Mouse (Mus musculus): ENCODE data around the gene Slc22a27. TPM values are rescaled to one million over a fixed set of nuclear protein-coding genes. Genes with fewer than 3 reads are reported as not detected.
"Not testable (repeated sequence)": the region's sequence is repeated elsewhere in the genome, so short reads cannot be mapped to it uniquely, and the experiment has no call there.

The Slc22a27 gene
- polyA plus RNA-seq (2014; fragmentation: Nextera tagmentation; extraction: Ambion mirVana), result not detected in 2 replicates

GRCm38 (mm10) chr19:7965927-7966326, at the start of gene Slc22a27:
Gene Slc22a27, minus strand, starts transcription at chr19:7966027.
- ATAC-seq (ENCODE audit: insufficient read depth); H3K4me1 ChIP-seq (ENCODE audit: insufficient read depth); H3K27ac ChIP-seq (ENCODE audit: low read depth); H3K4me3 ChIP-seq (ENCODE audit: low read depth, low read length); DNase-seq; H3K4me2 ChIP-seq; H3K9ac ChIP-seq; H3K9me3 ChIP-seq (ENCODE audit: low read depth, low read length); H3K36me3 ChIP-seq (ENCODE audit: insufficient read depth); H3K27me3 ChIP-seq (ENCODE audit: insufficient read depth, low read length): not testable (repeated sequence)
- 66% methylated on average over 5 of the region's 5 CpGs for WGBS

- not testable (repeated sequence) for H3K27ac ChIP-seq (ENCODE audit: low read depth); H3K4me2 ChIP-seq; H3K9me3 ChIP-seq (ENCODE audit: low read depth, low read length); H3K9ac ChIP-seq; H3K4me1 ChIP-seq (ENCODE audit: insufficient read depth); H3K36me3 ChIP-seq (ENCODE audit: insufficient read depth); DNase-seq; H3K4me3 ChIP-seq (ENCODE audit: low read depth, low read length); H3K27me3 ChIP-seq (ENCODE audit: insufficient read depth, low read length); ATAC-seq (ENCODE audit: insufficient read depth)
- WGBS, result 84% methylated on average over 9 of the region's 9 CpGs
Measured at GRCm38 (mm10) chr19:8011596-8011995, 45.8 kb upstream of the Slc22a27 start.

- not testable (repeated sequence) for H3K27ac ChIP-seq (ENCODE audit: low read depth); H3K27me3 ChIP-seq (ENCODE audit: insufficient read depth, low read length); H3K36me3 ChIP-seq (ENCODE audit: insufficient read depth); DNase-seq; ATAC-seq (ENCODE audit: insufficient read depth); H3K9ac ChIP-seq; H3K4me3 ChIP-seq (ENCODE audit: low read depth, low read length); H3K4me1 ChIP-seq (ENCODE audit: insufficient read depth); H3K4me2 ChIP-seq; H3K9me3 ChIP-seq (ENCODE audit: low read depth, low read length)
- 91% methylated on average over 6 of the region's 6 CpGs for WGBS
Measured at GRCm38 (mm10) chr19:8009086-8009485, 43.3 kb upstream of the Slc22a27 start.

- Histone ChIP-seq H3K9ac (no peak overlapping the region), H3K4me3 (ENCODE audit: low read depth, low read length) (no peak overlapping the region), H3K36me3 (ENCODE audit: insufficient read depth) (no peaks in the 10 kb centered on the region), H3K27me3 (ENCODE audit: insufficient read depth, low read length) (no peaks in the 10 kb centered on the region), H3K27ac (ENCODE audit: low read depth) (no peak overlapping the region), H3K4me1 (ENCODE audit: insufficient read depth) (no peaks in the 10 kb centered on the region), H3K4me2 (no peak overlapping the region), H3K9me3 (ENCODE audit: low read depth, low read length) (no peaks in the 10 kb centered on the region)
- no peak for TF ChIP-seq CTCF (IDR thresholded peaks at IDR 0.05; ENCODE audit: low read depth)
- 64% methylated on average over 2 of the region's 2 CpGs for WGBS
- DNase-seq (no peak), ATAC-seq (ENCODE audit: insufficient read depth) (no peak)
Measured at GRCm38 (mm10) chr19:7968703-7969102, 2.9 kb upstream of the Slc22a27 start.

- not testable (repeated sequence) for H3K27ac ChIP-seq (ENCODE audit: low read depth); H3K27me3 ChIP-seq (ENCODE audit: insufficient read depth, low read length); DNase-seq; H3K36me3 ChIP-seq (ENCODE audit: insufficient read depth); H3K9ac ChIP-seq; ATAC-seq (ENCODE audit: insufficient read depth); H3K9me3 ChIP-seq (ENCODE audit: low read depth, low read length); H3K4me1 ChIP-seq (ENCODE audit: insufficient read depth); H3K4me3 ChIP-seq (ENCODE audit: low read depth, low read length); H3K4me2 ChIP-seq
- 40% methylated on average over 1 of the region's 1 CpGs for WGBS
Measured at GRCm38 (mm10) chr19:7966550-7966949, 723 bp upstream of the Slc22a27 start.

- not testable (repeated sequence) for H3K4me1 ChIP-seq (ENCODE audit: insufficient read depth); H3K27ac ChIP-seq (ENCODE audit: low read depth); H3K36me3 ChIP-seq (ENCODE audit: insufficient read depth); H3K27me3 ChIP-seq (ENCODE audit: insufficient read depth, low read length); H3K9ac ChIP-seq; ATAC-seq (ENCODE audit: insufficient read depth); H3K4me2 ChIP-seq; H3K4me3 ChIP-seq (ENCODE audit: low read depth, low read length); H3K9me3 ChIP-seq (ENCODE audit: low read depth, low read length); DNase-seq
- WGBS, result 89% methylated on average over 18 of the region's 18 CpGs
Measured at GRCm38 (mm10) chr19:7939391-7939790, 26.4 kb downstream of the Slc22a27 start.

- TF ChIP-seq CTCF (IDR thresholded peaks at IDR 0.05; ENCODE audit: low read depth), result no peak
- Histone ChIP-seq H3K4me3 (ENCODE audit: low read depth, low read length) (no peak overlapping the region), H3K4me2 (no peak overlapping the region), H3K9me3 (ENCODE audit: low read depth, low read length) (no peaks in the 10 kb centered on the region), H3K27ac (ENCODE audit: low read depth) (no peak overlapping the region), H3K4me1 (ENCODE audit: insufficient read depth) (no peaks in the 10 kb centered on the region), H3K36me3 (ENCODE audit: insufficient read depth) (no peaks in the 10 kb centered on the region), H3K9ac (no peak overlapping the region), H3K27me3 (ENCODE audit: insufficient read depth, low read length) (no peaks in the 10 kb centered on the region)
- DNase-seq, result no peak
- ATAC-seq (ENCODE audit: insufficient read depth), result no peak
- WGBS, result 74% methylated on average over 1 of the region's 1 CpGs
Measured at GRCm38 (mm10) chr19:7876626-7877025, 89.2 kb downstream of the Slc22a27 start.

GRCm38 (mm10) chr19:7829851-7830250, 136.0 kb downstream of the Slc22a27 start:
- no peak overlapping the region for H3K9ac ChIP-seq
- WGBS, result 62% methylated on average over 2 of the region's 2 CpGs
- no peaks in the 10 kb centered on the region for H3K36me3 ChIP-seq (ENCODE audit: insufficient read depth)
- H3K27me3 ChIP-seq (ENCODE audit: insufficient read depth, low read length), result no peaks in the 10 kb centered on the region
- ATAC-seq (ENCODE audit: insufficient read depth) (no peak), DNase-seq (no peak)
- no peak overlapping the region for H3K4me3 ChIP-seq (ENCODE audit: low read depth, low read length)
- H3K4me2 ChIP-seq, result no peak overlapping the region
- no peaks in the 10 kb centered on the region for H3K4me1 ChIP-seq (ENCODE audit: insufficient read depth)
- no peak overlapping the region for H3K27ac ChIP-seq (ENCODE audit: low read depth)
- no peaks in the 10 kb centered on the region for H3K9me3 ChIP-seq (ENCODE audit: low read depth, low read length)
- TF ChIP-seq CTCF (IDR thresholded peaks at IDR 0.05; ENCODE audit: low read depth), result no peak

Small RNA genes within 50 kb of the gene (microRNA-seq; reads per million reads assigned to microRNA genes)
- gene Gm24951 (ENCODE audit: borderline number of aligned reads), result not detected

Other genes starting within 250 kb of the Slc22a27 start
- not detected in 2 replicates for gene Slc22a26, start 163.4 kb downstream of the Slc22a27 start, polyA plus RNA-seq (2014; fragmentation: Nextera tagmentation; extraction: Ambion mirVana)
- gene Slc22a28, start 166.0 kb upstream of the Slc22a27 start, polyA plus RNA-seq (2014; fragmentation: Nextera tagmentation; extraction: Ambion mirVana), result not detected in 2 replicates